Mouse (Mus musculus) midbrain, embryonic 12.5 days (tissue): ENCODE results near the gene Klrb1f. TPM values are rescaled to one million over a fixed set of nuclear protein-coding genes. Genes with fewer than 3 reads are reported as not detected.

Experiments used
- ATAC-seq: fragments of 200-750 bp; cut with Nextera tagmentation; 2 replicates; pipeline ENCODE4 v1.8.0; 2017; ENCODE audit warnings: low read depth, moderate TSS enrichment, moderate library complexity; ENCODE audit not compliant: low FRiP score
- H3K27ac ChIP-seq: fragments of 300-500 bp; sonication (generic); replicated peaks from 2 replicates; pipeline ENCODE4 v1.5.1; 2016; ENCODE audit warnings: mild to moderate bottlenecking
- H3K27me3 ChIP-seq: fragments of 300-500 bp; sonication (generic); 2 replicates; pipeline ENCODE4 v1.6.1; 2016; ENCODE audit warnings: mild to moderate bottlenecking
- H3K36me3 ChIP-seq: fragments of 300-500 bp; sonication (generic); 2 replicates; pipeline ENCODE4 v1.6.1; 2016
- H3K4me1 ChIP-seq: fragments of 300-500 bp; sonication (generic); 2 replicates; pipeline ENCODE4 v1.6.1; 2016
- H3K4me2 ChIP-seq: fragments of 300-500 bp; sonication (generic); replicated peaks from 2 replicates; pipeline ENCODE4 v1.6.1; 2016; ENCODE audit warnings: mild to moderate bottlenecking, moderate library complexity
- H3K4me3 ChIP-seq: fragments of 300-500 bp; sonication (generic); 2 replicates; pipeline ENCODE4 v1.5.1; 2016; ENCODE audit warnings: mild to moderate bottlenecking
- H3K9ac ChIP-seq: fragments of 300-500 bp; sonication (generic); replicated peaks from 2 replicates; pipeline ENCODE4 v1.6.1; 2016; ENCODE audit warnings: mild to moderate bottlenecking, moderate library complexity
- H3K9me3 ChIP-seq: fragments of 300-500 bp; sonication (generic); 2 replicates; pipeline ENCODE4 v1.6.1; 2016; ENCODE audit warnings: mild to moderate bottlenecking
- WGBS: fragments of 180-500 bp; shearing (Covaris S2); methylation state at CpG from one replicate; pipeline ENCODE4 v1.1.7; 2016; 5-methylcytosine and 5-hydroxymethylcytosine counted together
- polyA plus RNA-seq: library from polyadenylated mRNA; unstranded; fragments of >200 nt; fragmentation: Nextera tagmentation; extraction: Ambion mirVana; gene quantifications from 2 replicates; pipeline ENCODE4 v1.2.1, GENCODE M21; 2016

Klrb1f gene
- polyA plus RNA-seq, 1 experiment from 2014 or later, result not detected

DNA sequence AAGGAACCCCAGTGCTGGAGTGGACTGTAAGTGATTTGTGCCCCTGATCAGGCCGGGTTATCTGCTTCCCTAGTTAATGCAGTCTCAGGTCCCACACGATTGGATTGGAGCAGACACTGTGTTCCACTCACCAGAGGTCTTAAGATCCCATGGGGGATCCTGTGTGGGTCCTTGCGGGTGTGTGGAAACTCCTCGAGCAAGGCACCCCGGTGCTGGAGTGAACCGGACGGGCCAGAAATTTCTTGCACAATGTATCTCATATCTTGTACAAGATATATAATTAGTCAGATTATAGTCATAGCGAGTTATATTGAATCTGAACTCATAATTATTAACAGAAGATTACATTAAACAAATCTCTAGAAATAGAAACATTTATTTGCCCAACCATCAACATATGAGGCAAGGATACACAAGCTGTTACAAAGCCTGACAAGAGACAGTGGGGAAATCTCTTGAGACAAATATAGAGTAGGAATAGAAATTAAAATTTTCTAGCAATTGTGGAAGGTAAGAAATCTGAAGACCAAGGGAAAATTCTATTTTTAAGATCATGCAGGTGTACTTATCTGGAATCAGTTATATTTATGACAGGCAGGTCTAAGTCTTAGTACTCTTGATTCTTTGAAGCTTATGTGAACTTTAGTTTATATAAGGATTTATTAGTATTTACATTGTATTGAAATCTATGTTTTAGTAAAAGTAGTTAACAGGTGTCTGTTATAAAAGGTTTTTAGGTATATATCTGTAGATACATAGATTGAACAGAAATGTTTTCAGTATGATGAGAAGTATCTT lies 18.1 kb upstream of the Klrb1f start:
- Histone ChIP-seq H3K27ac (no peak overlapping the region), H3K36me3 (no peaks in the 10 kb centered on the region), H3K27me3 (no peaks in the 10 kb centered on the region), H3K4me3 (no peak overlapping the region), H3K4me1 (no peaks in the 10 kb centered on the region), H3K4me2 (no peak overlapping the region), H3K9me3 (no peaks in the 10 kb centered on the region), H3K9ac (no peak overlapping the region)
- WGBS, result 91% methylated on average over 8 of the region's 8 CpGs
- ATAC-seq, result no peak

DNA sequence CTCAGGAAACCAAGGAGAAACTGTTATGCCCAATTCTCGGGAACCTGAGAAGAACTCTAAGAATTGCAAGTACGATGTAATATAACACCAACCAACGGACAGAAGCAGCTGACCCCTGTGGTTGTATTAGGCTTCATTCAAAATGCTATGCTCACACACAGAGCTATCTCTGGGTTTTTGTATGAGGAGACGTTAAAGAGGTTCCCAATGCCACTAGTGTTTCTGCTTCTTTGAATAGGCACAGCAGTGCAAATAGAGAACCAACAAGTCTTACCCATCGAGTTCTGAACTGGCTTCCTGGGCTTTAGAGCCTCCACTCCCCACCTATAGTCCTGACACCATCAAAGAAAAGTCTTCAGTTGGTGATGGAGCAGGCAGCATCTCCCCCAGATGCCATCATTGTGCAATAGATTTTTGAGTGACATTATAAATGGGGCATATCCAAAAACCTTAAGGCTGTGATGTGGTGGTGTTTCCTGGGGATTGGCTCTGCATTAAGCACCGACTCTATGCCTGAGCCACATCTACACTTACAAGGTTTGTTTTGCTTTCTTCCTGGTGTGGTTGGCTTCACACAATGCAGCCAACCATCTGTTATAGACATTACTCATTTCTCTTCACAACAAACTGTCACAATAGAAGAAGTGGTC lies 15.4 kb upstream of the Klrb1f start:
- Histone ChIP-seq H3K9ac (no peak overlapping the region), H3K9me3 (no peaks in the 10 kb centered on the region), H3K4me3 (no peak overlapping the region), H3K27ac (no peak overlapping the region), H3K4me1 (no peaks in the 10 kb centered on the region), H3K27me3 (no peaks in the 10 kb centered on the region), H3K4me2 (no peak overlapping the region), H3K36me3 (no peaks in the 10 kb centered on the region)
- WGBS, result 64% methylated on average over 6 of the region's 6 CpGs
- ATAC-seq, result no peak

DNA sequence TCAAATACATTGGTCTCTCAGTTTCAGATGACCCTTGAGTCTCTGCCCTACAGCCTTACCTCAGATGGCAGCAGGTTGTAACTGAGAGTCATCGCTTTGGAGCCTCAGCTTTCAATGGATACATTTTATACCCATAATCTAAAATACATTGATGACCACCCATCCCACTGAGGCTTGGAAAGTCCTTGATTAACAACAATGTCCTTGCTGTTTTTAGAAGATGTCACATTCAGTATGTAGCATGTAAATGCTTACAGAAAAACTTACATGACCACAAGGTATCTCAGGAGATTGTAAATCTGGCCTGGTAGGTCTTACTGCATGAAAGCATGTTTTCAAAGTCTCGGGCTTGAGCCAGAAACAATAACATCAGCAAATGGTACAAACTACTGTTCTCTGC lies 14.7 kb upstream of the Klrb1f start:
- H3K36me3 ChIP-seq, result no peaks in the 10 kb centered on the region
- H3K27ac ChIP-seq, result no peak overlapping the region
- no peak overlapping the region for H3K4me3 ChIP-seq
- no peaks in the 10 kb centered on the region for H3K27me3 ChIP-seq
- ATAC-seq, result no peak
- no peaks in the 10 kb centered on the region for H3K9me3 ChIP-seq
- no peak overlapping the region for H3K4me2 ChIP-seq
- no peak overlapping the region for H3K9ac ChIP-seq
- WGBS, result 78% methylated on average over 2 of the region's 2 CpGs
- H3K4me1 ChIP-seq, result no peaks in the 10 kb centered on the region

DNA sequence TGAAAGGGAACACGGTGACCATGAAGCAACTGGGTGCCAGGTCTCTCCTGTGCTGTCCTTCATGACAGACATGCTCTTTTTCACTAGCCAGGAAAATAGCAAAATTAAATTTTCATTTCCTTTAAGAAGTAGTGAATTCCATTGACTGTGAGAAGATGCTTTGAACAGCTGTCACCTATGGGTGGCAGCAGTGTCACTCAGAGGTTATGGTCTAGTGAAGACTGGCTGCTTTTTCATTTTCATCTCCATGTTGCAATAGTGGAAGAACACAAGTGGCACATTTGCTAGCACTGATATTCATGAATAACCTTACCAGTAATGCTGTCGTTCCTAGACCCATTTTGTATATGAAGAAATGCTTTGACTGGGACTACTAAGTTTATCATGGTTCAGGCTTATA lies 12.3 kb upstream of the Klrb1f start:
- no peak overlapping the region for H3K27ac ChIP-seq
- no peaks in the 10 kb centered on the region for H3K27me3 ChIP-seq
- H3K4me2 ChIP-seq, result no peak overlapping the region
- H3K4me1 ChIP-seq, result no peaks in the 10 kb centered on the region
- no peak overlapping the region for H3K9ac ChIP-seq
- no peak for ATAC-seq
- no peaks in the 10 kb centered on the region for H3K9me3 ChIP-seq
- WGBS, result 78% methylated on average over 2 of the region's 2 CpGs
- no peak overlapping the region for H3K4me3 ChIP-seq
- no peaks in the 10 kb centered on the region for H3K36me3 ChIP-seq

DNA sequence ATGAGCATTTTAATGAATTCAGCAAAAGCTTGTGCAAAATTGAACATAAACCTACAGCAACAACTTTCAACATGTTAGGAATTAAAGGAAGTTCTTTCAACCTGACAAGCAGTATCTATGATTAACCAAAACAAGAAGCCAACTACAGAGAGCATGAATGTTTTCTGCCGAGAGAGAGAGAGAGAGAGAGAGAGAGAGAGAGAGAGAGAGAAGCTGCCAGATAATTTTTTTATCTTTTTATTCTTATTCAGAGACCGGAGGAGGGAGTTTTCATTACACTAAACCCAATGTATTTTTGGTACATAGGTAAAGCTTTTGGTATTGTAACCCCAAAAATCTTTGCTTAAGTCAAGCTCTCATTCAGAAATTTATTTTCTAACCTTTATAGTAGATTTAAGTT lies 10.7 kb upstream of the Klrb1f start:
- H3K27ac ChIP-seq, result no peak overlapping the region
- H3K4me1 ChIP-seq, result no peaks in the 10 kb centered on the region
- no peaks in the 10 kb centered on the region for H3K27me3 ChIP-seq
- no peak for ATAC-seq
- H3K4me3 ChIP-seq, result no peak overlapping the region
- no peaks in the 10 kb centered on the region for H3K9me3 ChIP-seq
- 73% methylated on average over 2 of the region's 2 CpGs for WGBS
- no peaks in the 10 kb centered on the region for H3K36me3 ChIP-seq
- no peak overlapping the region for H3K9ac ChIP-seq
- H3K4me2 ChIP-seq, result no peak overlapping the region

DNA sequence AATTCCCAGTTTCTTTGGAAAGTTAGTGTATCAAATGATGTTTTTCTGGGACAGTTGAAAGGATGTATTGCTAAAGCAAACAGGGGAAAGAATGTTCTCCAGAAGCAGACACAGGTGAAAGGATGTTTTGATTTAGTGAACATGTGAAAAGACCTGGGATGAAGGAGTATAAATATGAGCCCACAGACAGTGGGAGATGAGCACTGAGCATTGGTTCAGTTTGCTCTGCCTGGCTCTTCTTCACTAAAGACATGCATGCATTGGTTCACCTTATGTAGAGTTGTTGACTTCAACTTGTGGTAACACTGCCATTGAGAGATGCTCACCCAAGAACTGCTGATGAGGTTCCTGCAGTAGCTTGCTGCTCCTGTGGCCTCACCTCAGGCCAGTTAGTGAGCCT lies 9.4 kb upstream of the Klrb1f start:
- H3K27me3 ChIP-seq, result no peaks in the 10 kb centered on the region
- H3K4me1 ChIP-seq, result no peaks in the 10 kb centered on the region
- no peak for ATAC-seq
- H3K4me3 ChIP-seq, result no peak overlapping the region
- no peaks in the 10 kb centered on the region for H3K36me3 ChIP-seq
- H3K27ac ChIP-seq, result no peak overlapping the region
- no peak overlapping the region for H3K9ac ChIP-seq
- no peak overlapping the region for H3K4me2 ChIP-seq
- H3K9me3 ChIP-seq, result no peaks in the 10 kb centered on the region

DNA sequence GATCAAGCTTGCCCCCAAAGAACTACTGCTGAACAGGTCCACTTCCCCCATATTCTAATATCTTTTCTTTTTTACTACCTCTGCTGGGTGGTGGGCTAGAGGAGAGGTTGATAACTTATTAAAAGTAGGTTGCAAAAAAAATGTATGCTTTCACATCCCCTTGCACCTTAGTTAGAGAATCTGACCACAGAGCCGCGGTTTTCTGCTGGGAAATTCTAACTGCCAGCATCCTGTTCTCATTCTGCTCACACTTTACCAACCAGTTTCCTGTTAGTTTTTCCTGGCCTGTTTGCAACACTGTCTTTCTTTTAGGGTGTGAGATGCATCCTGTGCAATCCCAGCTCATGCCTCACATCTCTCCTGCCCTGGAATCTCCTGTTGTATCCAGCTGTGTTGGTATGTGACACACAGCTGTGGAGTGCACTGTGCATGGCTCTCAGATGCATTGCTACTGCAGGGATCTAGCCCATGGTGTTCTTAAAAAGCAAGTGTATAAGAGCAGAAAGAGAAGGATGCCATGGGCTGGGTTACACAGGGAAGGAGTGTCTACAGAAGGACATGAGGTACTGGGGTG lies 8.7 kb upstream of the Klrb1f start:
- Histone ChIP-seq H3K4me2 (no peak overlapping the region), H3K27ac (no peak overlapping the region), H3K9ac (no peak overlapping the region), H3K9me3 (no peaks in the 10 kb centered on the region), H3K36me3 (no peaks in the 10 kb centered on the region), H3K4me1 (no peaks in the 10 kb centered on the region), H3K27me3 (no peaks in the 10 kb centered on the region), H3K4me3 (no peak overlapping the region)
- ATAC-seq, result no peak
- 72% methylated on average over 2 of the region's 2 CpGs for WGBS

DNA sequence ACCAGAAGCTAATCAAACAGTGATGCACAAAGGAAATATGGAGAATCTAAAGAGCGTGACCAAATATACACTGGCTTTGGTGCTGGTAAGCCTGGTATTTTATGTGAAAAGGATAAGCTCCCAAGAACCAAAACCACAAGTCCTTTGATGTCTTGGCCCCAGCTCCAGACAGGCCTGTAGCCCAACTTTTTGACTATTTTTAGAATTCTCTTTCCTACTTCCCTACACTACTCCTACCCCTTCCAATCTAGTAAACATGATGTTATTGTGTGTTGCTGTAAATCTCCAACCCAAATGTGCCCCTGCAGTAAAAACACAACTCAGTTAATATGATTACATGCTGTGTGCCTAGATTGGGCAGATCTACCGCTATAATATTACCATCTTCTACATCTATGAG lies 4.2 kb upstream of the Klrb1f start:
- no peak for ATAC-seq
- Histone ChIP-seq H3K27ac (no peak overlapping the region), H3K9me3 (no peaks in the 10 kb centered on the region), H3K27me3 (no peaks in the 10 kb centered on the region), H3K4me1 (no peaks in the 10 kb centered on the region), H3K9ac (no peak overlapping the region), H3K36me3 (no peaks in the 10 kb centered on the region), H3K4me2 (no peak overlapping the region), H3K4me3 (no peak overlapping the region)
- WGBS, result 90% methylated on average over 2 of the region's 2 CpGs

DNA sequence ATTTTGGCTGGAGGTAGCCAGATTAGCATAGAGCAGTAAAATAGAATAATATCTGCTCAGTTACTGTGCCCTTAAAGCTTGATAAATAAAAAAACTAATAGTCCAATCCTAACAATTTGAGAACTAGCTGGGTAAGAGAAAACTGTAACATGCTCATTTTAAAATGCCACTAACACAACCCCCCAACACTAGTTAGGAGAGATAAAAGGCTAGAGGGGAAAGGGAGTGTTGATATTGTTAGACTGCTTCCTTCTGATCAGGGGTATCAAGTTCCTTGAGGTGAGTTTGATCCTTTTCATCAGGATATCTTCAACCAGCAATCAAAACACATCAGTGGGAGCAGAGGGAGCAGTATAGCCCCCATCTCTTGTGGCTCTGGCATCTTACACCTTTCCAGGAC lies 3.2 kb upstream of the Klrb1f start:
- Histone ChIP-seq H3K9ac (no peak overlapping the region), H3K4me3 (no peak overlapping the region), H3K4me2 (no peak overlapping the region), H3K27ac (no peak overlapping the region), H3K27me3 (no peaks in the 10 kb centered on the region), H3K4me1 (no peaks in the 10 kb centered on the region), H3K36me3 (no peaks in the 10 kb centered on the region), H3K9me3 (no peaks in the 10 kb centered on the region)
- no peak for ATAC-seq

DNA sequence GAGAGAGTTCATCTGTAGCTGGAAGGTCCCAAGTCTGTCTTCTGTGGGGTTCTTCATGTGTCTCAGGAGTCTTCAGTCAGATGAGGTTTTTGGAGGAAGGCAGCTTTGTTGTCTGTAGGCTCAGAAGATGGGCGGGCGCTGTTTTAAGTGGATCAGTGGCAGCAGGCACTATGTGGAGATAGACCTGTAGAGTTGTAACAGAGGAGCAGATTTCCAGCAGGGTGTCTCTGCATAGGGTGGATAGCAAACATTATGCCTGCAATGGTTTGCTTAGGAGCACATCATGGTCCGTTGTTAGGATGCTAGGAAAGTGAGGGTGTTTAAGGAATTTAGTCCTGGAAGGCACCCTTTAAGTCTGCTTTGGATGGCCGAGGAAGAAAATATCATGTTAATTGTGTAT lies 2.7 kb downstream of the Klrb1f start:
- Histone ChIP-seq H3K27me3 (no peaks in the 10 kb centered on the region), H3K36me3 (no peaks in the 10 kb centered on the region), H3K4me2 (no peak overlapping the region), H3K9ac (no peak overlapping the region), H3K27ac (no peak overlapping the region), H3K4me3 (no peak overlapping the region), H3K4me1 (peaks cover 8% of the 10 kb centered on the region; the same call in 1 of the 2 replicates), H3K9me3 (no peaks in the 10 kb centered on the region)
- 30% methylated on average over 4 of the region's 4 CpGs for WGBS
- ATAC-seq, result no peak

DNA sequence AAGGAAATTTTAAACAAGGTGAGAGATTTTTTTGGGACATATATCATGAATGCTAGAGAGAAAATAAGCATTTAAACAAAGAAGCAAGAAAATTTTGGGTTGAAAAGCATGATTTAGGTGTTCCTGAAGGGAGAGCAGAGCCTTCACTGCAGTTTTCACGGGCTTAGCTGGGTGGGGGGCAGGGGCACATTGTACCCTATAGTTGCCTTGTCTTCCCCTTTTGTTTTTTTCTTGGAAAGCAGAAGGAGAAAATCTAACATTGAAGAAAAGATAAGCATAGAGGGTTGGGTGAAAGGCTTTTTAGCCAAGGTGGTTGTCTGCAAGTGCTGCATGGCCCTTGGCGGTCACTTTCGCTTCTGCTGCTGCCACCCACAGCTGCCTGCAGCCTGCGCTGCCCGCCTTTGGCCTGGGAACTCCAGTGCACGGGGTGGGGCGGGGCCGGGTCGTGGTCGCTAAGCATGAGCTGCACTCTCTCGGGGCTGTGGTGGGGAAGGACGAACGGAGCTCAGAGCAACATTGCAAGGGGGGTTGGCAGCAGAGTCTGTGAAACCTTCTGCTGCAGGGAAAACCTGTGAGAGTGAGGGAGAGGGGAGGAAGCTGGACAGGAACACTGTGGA lies 3.3 kb downstream of the Klrb1f start:
- peaks cover 8% of the 10 kb centered on the region; the same call in 1 of the 2 replicates for H3K4me1 ChIP-seq
- peak overlapping the region; percentile 43 for H3K4me3 ChIP-seq
- no peaks in the 10 kb centered on the region for H3K27me3 ChIP-seq
- H3K4me2 ChIP-seq, result peak overlapping the region; percentile 57
- no peaks in the 10 kb centered on the region for H3K36me3 ChIP-seq
- peak; percentile 98 for ATAC-seq
- H3K27ac ChIP-seq, result no peak overlapping the region
- 0% methylated on average over 13 of the region's 13 CpGs for WGBS
- H3K9ac ChIP-seq, result peak overlapping the region; percentile 56; the same call in 1 of the 2 replicates
- H3K9me3 ChIP-seq, result no peaks in the 10 kb centered on the region

DNA sequence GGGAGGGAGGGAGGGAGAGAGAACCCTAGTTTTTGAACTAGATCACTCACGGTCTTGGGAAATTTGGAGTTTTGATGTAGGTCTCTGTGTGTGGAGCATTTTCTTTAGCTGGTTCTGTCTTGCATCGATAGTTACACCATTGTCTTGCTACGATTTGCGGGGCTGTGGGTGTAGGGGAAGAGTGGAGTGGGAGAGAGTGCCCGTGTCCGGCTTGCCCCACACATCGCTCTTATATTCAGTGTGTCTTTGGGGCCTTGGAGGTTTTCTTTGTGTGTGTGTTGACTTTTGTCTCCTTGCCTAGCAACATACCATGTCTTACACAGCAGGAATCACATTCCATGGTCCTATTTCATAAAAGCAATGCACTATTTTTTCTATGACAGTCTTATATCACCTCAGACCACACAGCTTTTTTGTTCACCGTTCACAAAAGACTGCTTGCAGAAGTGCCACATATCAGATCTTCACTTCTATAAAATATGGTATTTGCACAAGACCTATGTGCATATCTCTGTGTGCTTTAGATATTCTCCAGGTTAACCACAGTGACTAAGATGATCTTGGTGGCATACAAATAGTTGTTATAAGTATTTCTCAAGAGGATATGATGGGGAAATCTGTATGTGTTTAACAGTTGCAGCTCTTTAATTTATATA lies 4.0 kb downstream of the Klrb1f start:
- H3K4me2 ChIP-seq, result peak overlapping the region; percentile 57
- no peaks in the 10 kb centered on the region for H3K36me3 ChIP-seq
- no peak overlapping the region for H3K9ac ChIP-seq
- no peaks in the 10 kb centered on the region for H3K9me3 ChIP-seq
- H3K27me3 ChIP-seq, result no peaks in the 10 kb centered on the region
- H3K4me1 ChIP-seq, result peaks cover 8% of the 10 kb centered on the region; the same call in 1 of the 2 replicates
- ATAC-seq, result peak; percentile 57
- H3K27ac ChIP-seq, result no peak overlapping the region
- H3K4me3 ChIP-seq, result peak overlapping the region; percentile 43
- WGBS, result 1% methylated on average over 8 of the region's 8 CpGs
